In the genomic region with DNA sequence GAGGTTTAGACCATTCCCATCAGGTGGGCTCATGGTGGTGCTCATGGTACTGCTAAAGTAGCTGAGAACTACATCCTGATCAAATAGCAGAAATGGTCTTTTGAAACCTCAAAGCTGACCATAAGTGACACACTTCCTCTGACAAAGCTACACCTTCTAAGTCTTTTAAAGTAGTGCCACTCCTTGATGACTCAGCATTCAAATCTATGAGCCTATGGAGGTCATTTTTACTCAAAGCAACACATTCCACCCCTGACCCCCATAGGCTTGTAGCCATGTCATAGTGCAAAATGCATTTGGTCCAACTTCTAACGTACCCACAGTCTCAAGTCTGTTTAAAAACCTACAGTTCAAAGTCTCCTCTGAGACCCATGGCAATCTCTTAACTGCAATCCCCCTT, we compare ENCODE assay signal across 29 mouse cellular contexts. TPM values are rescaled to one million over a fixed set of nuclear protein-coding genes. Genes with fewer than 3 reads are reported as not detected.
"Had no signal": no experiment of that assay in that cellular context is flagged by ENCODE, and none has a peak within 500 bp of the region (broad histone marks: within the 10 kb centered on the region; RNA-seq: fewer than 3 reads in every experiment).

No protein-coding gene starts in this region.

- H3K4me1 ChIP-seq: heart, embryonic 10.5 days; heart, embryonic 12.5 days; hindbrain, embryonic 10.5 days; hindbrain, embryonic 12.5 days; intestine, embryonic 15.5 days; limb, embryonic 10.5 days; limb, embryonic 12.5 days; liver, embryonic 12.5 days had no signal

- H3K9ac ChIP-seq: heart, embryonic 12.5 days; hindbrain, embryonic 12.5 days; hindbrain, embryonic 14.5 days; intestine, embryonic 15.5 days; limb, embryonic 12.5 days; liver, embryonic 12.5 days; liver, embryonic 14.5 days had no signal

- H3K36me3 ChIP-seq: heart, embryonic 10.5 days; heart, embryonic 12.5 days; hindbrain, embryonic 10.5 days; hindbrain, embryonic 12.5 days; intestine, embryonic 15.5 days; limb, embryonic 10.5 days; limb, embryonic 12.5 days; liver, embryonic 12.5 days had no signal

- H3K27ac ChIP-seq: gastrocnemius, adult 2 months; heart, embryonic 10.5 days; hindbrain, embryonic 10.5 days; hindbrain, embryonic 12.5 days; hindbrain, embryonic 14.5 days; intestine, embryonic 15.5 days; layer of hippocampus, adult 2 months; left cerebral cortex, adult 2 months; limb, embryonic 10.5 days; limb, embryonic 12.5 days; liver, embryonic 12.5 days; liver, embryonic 14.5 days had no signal

- H3K27me3 ChIP-seq: heart, embryonic 12.5 days; hindbrain, embryonic 12.5 days; intestine, embryonic 15.5 days; limb, embryonic 12.5 days; liver, embryonic 12.5 days had no signal

- H3K4me3 ChIP-seq: gastrocnemius, adult 2 months; heart, embryonic 10.5 days; heart, embryonic 12.5 days; hindbrain, embryonic 10.5 days; hindbrain, embryonic 12.5 days; intestine, embryonic 15.5 days; layer of hippocampus, adult 2 months; left cerebral cortex, adult 2 months; limb, embryonic 10.5 days; limb, embryonic 12.5 days; liver, embryonic 12.5 days had no signal

- DNase-seq: gastrocnemius, adult 2 months; gastrocnemius, postnatal 10 days; gastrocnemius, postnatal 25 days; heart, postnatal 10 days; heart, postnatal 4 days; kidney, adult 18-20 months; kidney, adult 8-10 months; kidney, postnatal 10 days; kidney, postnatal 25 days; kidney, postnatal 4 days had no signal

RNA-seq across cellular contexts. Expression of a gene that starts 35.0 kb away (rescaled TPM):
- total RNA-seq: gastrocnemius, postnatal 10 days; gastrocnemius, postnatal 4 days; granulocyte monocyte progenitor cell, adult 5-6 weeks; heart, postnatal 10 days; heart, postnatal 4 days; left cerebral cortex, postnatal 14 days; liver, adult 2 months had no signal
- polyA plus RNA-seq: heart, embryonic 10.5 days; heart, embryonic 14.5 days; hindbrain, embryonic 10.5 days; hindbrain, embryonic 14.5 days; intestine, embryonic 15.5 days; kidney, embryonic 14.5 days; kidney, embryonic 16.5 days; limb, embryonic 10.5 days; limb, embryonic 12.5 days; liver, adult 2 months; liver, embryonic 14.5 days had no signal
